Mouse (Mus musculus): ENCODE measurements at regions not wholly inside any gene's neighbourhood (a gene's known extent, or its start where the extent isn't known, plus 50 kb on each side); places are given as distances from the start of the nearest gene placed in this dataset.

DNA sequence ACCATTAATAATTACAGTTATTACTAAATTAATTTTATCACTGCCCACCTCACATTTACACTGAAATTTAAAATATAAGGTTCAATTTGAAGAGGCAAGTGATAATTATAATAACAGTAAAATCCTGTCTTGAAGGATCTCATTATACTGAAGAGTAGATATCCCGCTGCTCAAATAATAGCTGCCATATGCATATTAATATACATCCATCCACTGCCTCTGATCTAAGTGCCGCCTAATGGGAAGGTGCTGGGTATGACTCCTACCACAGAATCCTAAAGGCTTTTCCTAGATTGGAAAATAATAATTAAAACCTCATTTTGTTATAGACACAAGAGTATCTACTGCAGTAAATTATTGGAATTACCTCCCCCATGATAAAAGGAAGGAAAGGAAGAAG, 307.5 kb upstream of the Prkcq start:
- TF ChIP-seq POLR2A (IDR thresholded peaks at IDR 0.05; ENCODE audit: insufficient read length, low read depth) (no peak), POLR2AphosphoS2 (IDR thresholded peaks at IDR 0.05; ENCODE audit: insufficient read length, low read depth) (no peak), E2F4 (IDR thresholded peaks at IDR 0.05; ENCODE audit: insufficient read depth) (no peak), TCF3 (IDR thresholded peaks at IDR 0.05; ENCODE audit: insufficient read length, low read depth) (no peak), MYOG (IDR thresholded peaks at IDR 0.05; ENCODE audit: control insufficient read depth in 1 of 3, insufficient read depth in 1 of 3, insufficient read length in 2 of 3, low read depth in 2 of 3) (no peak), MAX (IDR thresholded peaks at IDR 0.05; ENCODE audit: low read depth) (no peak), MYOD1 (IDR thresholded peaks at IDR 0.05; ENCODE audit: control insufficient read depth in 1 of 3, insufficient read length in 2 of 3, low read depth in 2 of 3) (no peak), SRF (IDR thresholded peaks at IDR 0.05; ENCODE audit: control insufficient read depth, insufficient read length, low read depth) (no peak), TCF12 (IDR thresholded peaks at IDR 0.05; ENCODE audit: insufficient read depth, poor library complexity, severe bottlenecking) (no peak)
